Mouse (Mus musculus) heart, embryonic 13.5 days (tissue): Measurements from ENCODE around the gene Lrrc3c. TPM values are rescaled to one million over a fixed set of nuclear protein-coding genes. Genes with fewer than 3 reads are reported as not detected.
"Not testable (repeated sequence)": the region's sequence is repeated elsewhere in the genome, so short reads cannot be mapped to it uniquely, and the experiment has no call there.

ENCODE experiments used
- ATAC-seq: fragments of 200-750 bp; cut with Nextera tagmentation; 2 replicates; pipeline ENCODE4 v1.8.0; 2017; ENCODE audit warnings: moderate TSS enrichment; ENCODE audit not compliant: insufficient number of reproducible peaks, low FRiP score, low TSS enrichment; ENCODE audit errors: extremely low read depth
- H3K27ac ChIP-seq: fragments of 300-500 bp; sonication (generic); replicated peaks from 2 replicates; pipeline ENCODE4 v1.5.1; 2015; ENCODE audit warnings: moderate library complexity, mild to moderate bottlenecking, inconsistent platforms
- H3K27me3 ChIP-seq: fragments of 300-500 bp; sonication (generic); replicated peaks from 2 replicates; pipeline ENCODE4 v1.6.1; 2015; ENCODE audit warnings: mild to moderate bottlenecking, inconsistent platforms
- H3K36me3 ChIP-seq: fragments of 300-500 bp; sonication (generic); 2 replicates; pipeline ENCODE4 v1.6.1; 2015; ENCODE audit warnings: mild to moderate bottlenecking, inconsistent platforms
- H3K4me1 ChIP-seq: fragments of 300-500 bp; sonication (generic); 2 replicates; pipeline ENCODE4 v1.6.1; 2015; ENCODE audit warnings: inconsistent platforms
- H3K4me2 ChIP-seq: fragments of 300-500 bp; sonication (generic); 2 replicates; pipeline ENCODE4 v1.6.1; 2015; ENCODE audit warnings: inconsistent platforms, mild to moderate bottlenecking, moderate library complexity
- H3K4me3 ChIP-seq: fragments of 300-500 bp; sonication (generic); 2 replicates; pipeline ENCODE4 v1.5.1; 2015; ENCODE audit warnings: moderate library complexity, mild to moderate bottlenecking, inconsistent platforms
- H3K9ac ChIP-seq: fragments of 300-500 bp; sonication (generic); 2 replicates; pipeline ENCODE4 v1.6.1; 2015; ENCODE audit warnings: inconsistent platforms, mild to moderate bottlenecking, moderate library complexity
- H3K9me3 ChIP-seq: fragments of 300-500 bp; sonication (generic); 2 replicates; pipeline ENCODE4 v1.6.1; 2016; ENCODE audit warnings: inconsistent platforms
- WGBS: fragments of 180-500 bp; shearing (Covaris S2); methylation state at CpG from one replicate; pipeline ENCODE4 v1.1.7; 2015; ENCODE audit warnings: mixed read lengths; 5-methylcytosine and 5-hydroxymethylcytosine counted together
- polyA plus RNA-seq: library from polyadenylated mRNA; unstranded; fragments of >200 nt; fragmentation: Nextera tagmentation; extraction: Ambion mirVana; gene quantifications from 2 replicates; pipeline ENCODE4 v1.2.1, GENCODE M21; 2015

The Lrrc3c gene
- polyA plus RNA-seq, 1 experiment from 2014 or later = not detected

DNA sequence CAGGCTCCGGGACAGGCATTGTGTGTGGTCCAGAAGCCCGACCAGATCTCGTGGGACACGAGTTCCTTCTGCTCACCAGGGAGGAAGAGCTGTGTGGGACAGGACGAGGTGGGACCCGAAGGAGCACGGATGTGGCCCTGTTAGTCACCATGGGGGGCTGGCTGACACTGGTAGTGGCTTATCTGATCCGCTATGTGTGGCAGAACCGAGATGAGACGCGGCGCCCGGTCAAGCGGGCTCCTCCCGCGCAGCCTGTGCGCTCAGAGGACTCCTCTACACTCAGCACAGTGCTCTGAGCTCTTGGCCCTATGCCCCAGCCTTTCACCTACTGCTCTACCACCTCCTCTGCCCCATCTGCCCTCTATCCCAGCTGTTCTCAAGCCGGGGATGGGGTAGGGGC is 1.2 kb downstream of the Lrrc3c start:
- Histone ChIP-seq H3K9me3 (no peaks in the 10 kb centered on the region), H3K27ac (no peak overlapping the region), H3K36me3 (no peaks in the 10 kb centered on the region), H3K4me1 (peaks cover 34% of the 10 kb centered on the region), H3K27me3 (peaks cover 39% of the 10 kb centered on the region), H3K4me2 (peak overlapping the region; percentile 22; the same call in 1 of the 2 replicates), H3K4me3 (0 out of 2 replicates have a peak overlapping the region, but pooled peaks have one; percentile 2), H3K9ac (peak overlapping the region; percentile 47)
- ATAC-seq = no peak; the same call in 1 of the 2 replicates
- 17% methylated on average over 18 of the region's 18 CpGs for WGBS

DNA sequence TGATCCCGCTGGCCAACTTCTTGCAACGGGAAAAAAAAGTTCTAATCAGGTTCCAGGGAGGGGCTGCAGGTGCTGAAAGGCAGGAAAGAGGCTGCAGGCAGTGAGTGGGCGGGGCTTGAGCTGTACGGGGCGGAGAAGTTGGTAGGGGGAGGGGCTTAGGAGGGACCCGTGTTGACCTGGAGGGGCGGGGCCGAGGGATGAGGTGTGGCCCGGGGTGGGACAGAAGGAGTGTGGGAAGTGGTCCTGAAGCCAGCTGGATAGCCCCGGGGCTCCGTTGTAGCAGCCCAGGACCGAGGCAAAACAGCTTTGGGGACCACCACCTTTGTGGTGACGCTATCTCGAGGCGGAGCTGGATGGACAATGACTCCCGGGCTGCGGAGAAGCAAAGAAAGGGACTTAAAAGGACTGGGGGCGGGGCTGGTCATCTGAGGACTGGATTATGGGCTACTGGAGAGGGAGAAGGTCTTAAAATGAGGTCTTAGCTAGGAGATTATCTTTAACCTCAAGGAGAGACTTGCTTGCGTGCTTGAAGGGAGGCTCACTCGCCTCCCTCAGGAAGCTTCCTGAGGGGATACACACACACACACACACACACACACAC is 4.1 kb downstream of the Lrrc3c start:
- H3K4me3 ChIP-seq = peak overlapping the region; percentile 44
- H3K9me3 ChIP-seq = no peaks in the 10 kb centered on the region
- 1% methylated on average over 20 of the region's 20 CpGs for WGBS
- H3K9ac ChIP-seq = peak overlapping the region; percentile 47
- no peak overlapping the region for H3K27ac ChIP-seq
- peak overlapping the region; percentile 66 for H3K4me2 ChIP-seq
- ATAC-seq = peak; percentile 60; the same call in 1 of the 2 replicates
- no peaks in the 10 kb centered on the region for H3K36me3 ChIP-seq
- H3K4me1 ChIP-seq = peaks cover 31% of the 10 kb centered on the region
- peaks cover 51% of the 10 kb centered on the region for H3K27me3 ChIP-seq

DNA sequence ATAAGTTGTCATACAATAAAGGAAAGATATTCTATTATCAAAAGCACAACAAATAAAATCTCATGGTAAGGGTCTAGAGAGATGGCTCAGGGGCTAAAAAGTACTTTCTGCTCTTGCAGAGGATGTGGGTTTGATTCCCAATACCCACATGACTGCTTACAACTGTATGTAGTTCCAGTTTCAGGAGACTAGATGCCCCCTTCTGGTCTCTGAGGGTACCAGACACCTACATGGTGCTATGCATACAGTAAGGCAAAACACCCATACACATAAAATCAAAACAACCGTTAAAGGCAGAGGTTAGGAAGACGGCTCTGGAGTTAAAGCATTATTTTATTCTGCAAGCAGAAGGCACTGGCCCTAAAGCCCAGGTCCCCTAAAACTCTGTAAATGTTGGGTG is 5.9 kb downstream of the Lrrc3c start:
- Histone ChIP-seq H3K9ac (no peak overlapping the region), H3K27ac (no peak overlapping the region), H3K36me3 (no peaks in the 10 kb centered on the region), H3K4me3 (no peak overlapping the region), H3K27me3 (peaks cover 44% of the 10 kb centered on the region), H3K9me3 (no peaks in the 10 kb centered on the region), H3K4me2 (no peak overlapping the region), H3K4me1 (peaks cover 25% of the 10 kb centered on the region)
- WGBS = 71% methylated on average over 2 of the region's 2 CpGs
- no peak for ATAC-seq

DNA sequence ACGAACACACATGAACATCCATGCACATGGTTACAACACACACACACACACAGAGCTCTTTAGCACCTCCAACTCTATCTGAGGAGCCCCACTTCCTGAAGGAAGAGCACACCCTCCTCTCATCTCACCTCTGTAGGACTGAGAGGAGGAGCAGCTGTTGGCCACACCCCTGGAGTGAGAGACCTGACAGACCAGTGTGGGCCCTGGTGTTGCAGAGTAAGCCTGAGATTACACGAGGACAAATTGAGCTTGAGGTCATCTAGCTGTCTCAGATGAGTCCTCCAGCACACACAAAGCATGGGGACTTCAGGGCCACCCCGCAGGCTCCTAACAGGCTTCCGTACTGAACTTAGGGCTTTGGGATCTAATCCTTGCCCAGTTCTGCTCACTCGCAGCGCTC is 6.8 kb downstream of the Lrrc3c start:
- H3K27ac ChIP-seq, H3K9me3 ChIP-seq, ATAC-seq, H3K4me3 ChIP-seq, H3K4me2 ChIP-seq, H3K36me3 ChIP-seq, H3K9ac ChIP-seq: not testable (repeated sequence)
- Histone ChIP-seq H3K27me3 (peaks cover 41% of the 10 kb centered on the region), H3K4me1 (peaks cover 19% of the 10 kb centered on the region)
- 66% methylated on average over 6 of the region's 6 CpGs for WGBS

DNA sequence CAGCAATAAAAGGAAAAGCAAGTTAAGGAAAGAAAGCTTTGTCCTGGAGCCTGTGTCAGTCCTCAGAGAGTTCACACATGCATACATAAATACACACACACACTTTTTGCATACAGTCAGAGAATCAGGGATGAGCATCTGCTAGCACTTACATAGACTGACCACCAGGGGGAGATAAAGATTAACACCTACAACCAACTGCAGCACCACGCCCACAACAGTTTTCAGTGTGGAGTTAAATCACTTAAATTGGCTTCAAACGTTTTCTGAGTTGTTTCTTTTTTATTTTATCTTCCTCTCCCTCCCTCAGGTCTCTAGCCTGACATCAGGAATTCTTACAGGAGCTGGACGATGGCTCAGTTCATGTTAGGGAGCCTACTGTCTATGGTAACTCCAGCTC is 8.7 kb downstream of the Lrrc3c start:
- no peak overlapping the region for H3K4me2 ChIP-seq
- no peak overlapping the region for H3K27ac ChIP-seq
- peaks cover 8% of the 10 kb centered on the region for H3K4me1 ChIP-seq
- no peaks in the 10 kb centered on the region for H3K36me3 ChIP-seq
- H3K4me3 ChIP-seq = no peak overlapping the region
- ATAC-seq = no peak
- WGBS = 8% methylated on average over 3 of the region's 3 CpGs
- no peak overlapping the region for H3K9ac ChIP-seq
- H3K9me3 ChIP-seq = no peaks in the 10 kb centered on the region
- H3K27me3 ChIP-seq = peaks cover 35% of the 10 kb centered on the region

DNA sequence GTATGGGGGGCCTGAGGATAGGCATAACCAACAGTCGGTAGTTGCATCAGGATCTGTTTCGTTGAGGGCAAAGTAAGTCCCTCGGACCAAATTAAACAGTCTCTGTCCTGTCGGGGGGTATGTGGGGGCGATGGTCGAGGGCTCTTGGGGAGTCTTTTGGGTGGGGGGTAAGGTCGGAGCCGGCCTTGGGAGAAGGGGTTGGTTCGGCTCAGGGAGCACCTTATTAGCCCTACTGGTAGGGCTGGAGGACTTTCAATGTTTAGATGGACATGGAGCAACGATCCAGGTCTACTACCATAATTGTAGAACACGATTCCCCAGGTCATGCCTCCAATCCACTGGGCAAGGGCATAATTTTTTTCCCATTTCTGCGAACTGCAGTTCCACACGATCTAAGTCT is 22.7 kb downstream of the Lrrc3c start:
- no peak overlapping the region for H3K27ac ChIP-seq
- H3K9ac ChIP-seq = no peak overlapping the region
- H3K27me3 ChIP-seq = no peaks in the 10 kb centered on the region
- ATAC-seq = no peak
- no peaks in the 10 kb centered on the region for H3K4me1 ChIP-seq
- no peak overlapping the region for H3K4me3 ChIP-seq
- no peaks in the 10 kb centered on the region for H3K36me3 ChIP-seq
- 89% methylated on average over 13 of the region's 13 CpGs for WGBS
- H3K9me3 ChIP-seq = peaks cover 7% of the 10 kb centered on the region; the same call in 1 of the 2 replicates
- no peak overlapping the region for H3K4me2 ChIP-seq

DNA sequence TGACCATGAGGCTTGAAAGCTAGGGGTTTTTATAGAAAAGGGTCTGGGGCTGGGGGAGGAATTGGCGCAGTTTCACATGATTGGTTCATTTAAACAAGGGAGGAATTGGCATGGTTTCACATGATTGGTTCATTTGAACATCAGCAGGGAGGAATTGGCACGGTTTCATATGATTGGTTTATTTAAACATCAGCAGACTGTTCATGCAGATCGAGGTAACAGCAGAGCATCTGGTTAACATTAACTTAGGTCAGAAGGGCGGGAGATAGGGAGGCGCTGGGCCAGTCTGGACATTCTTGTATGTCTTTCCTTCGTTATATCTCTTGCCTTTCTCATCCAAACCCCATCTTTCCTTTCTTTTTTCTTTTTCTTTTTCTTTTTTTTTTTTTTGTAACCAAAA is 25.9 kb downstream of the Lrrc3c start:
- not testable (repeated sequence) for H3K9ac ChIP-seq, H3K4me1 ChIP-seq, H3K27ac ChIP-seq, H3K36me3 ChIP-seq, H3K9me3 ChIP-seq, H3K4me2 ChIP-seq, H3K27me3 ChIP-seq, ATAC-seq, H3K4me3 ChIP-seq
- WGBS = 73% methylated on average over 6 of the region's 6 CpGs

DNA sequence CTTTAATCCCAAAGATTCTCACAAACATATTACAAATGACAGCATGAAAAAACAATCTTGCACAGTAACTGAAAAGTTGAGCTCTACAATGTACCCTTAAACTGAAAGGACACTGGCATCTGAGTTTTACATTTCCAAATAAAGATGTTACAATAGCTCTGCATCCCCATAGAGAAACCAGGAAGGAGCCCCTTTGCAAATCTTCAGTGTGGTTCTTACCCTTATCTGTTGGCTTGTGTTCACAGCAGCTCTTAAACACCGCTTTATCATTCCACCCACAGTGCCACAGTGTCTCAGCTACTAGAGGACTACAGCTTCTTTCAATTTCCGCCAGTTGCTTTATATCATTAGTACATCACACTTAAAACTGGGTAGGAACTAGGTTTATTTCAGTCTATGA is 26.3 kb downstream of the Lrrc3c start:
- H3K27me3 ChIP-seq, H3K4me3 ChIP-seq, H3K27ac ChIP-seq, H3K9ac ChIP-seq, H3K36me3 ChIP-seq, H3K4me2 ChIP-seq, H3K9me3 ChIP-seq, ATAC-seq, H3K4me1 ChIP-seq: not testable (repeated sequence)
- 67% methylated on average over 2 of the region's 2 CpGs for WGBS

DNA sequence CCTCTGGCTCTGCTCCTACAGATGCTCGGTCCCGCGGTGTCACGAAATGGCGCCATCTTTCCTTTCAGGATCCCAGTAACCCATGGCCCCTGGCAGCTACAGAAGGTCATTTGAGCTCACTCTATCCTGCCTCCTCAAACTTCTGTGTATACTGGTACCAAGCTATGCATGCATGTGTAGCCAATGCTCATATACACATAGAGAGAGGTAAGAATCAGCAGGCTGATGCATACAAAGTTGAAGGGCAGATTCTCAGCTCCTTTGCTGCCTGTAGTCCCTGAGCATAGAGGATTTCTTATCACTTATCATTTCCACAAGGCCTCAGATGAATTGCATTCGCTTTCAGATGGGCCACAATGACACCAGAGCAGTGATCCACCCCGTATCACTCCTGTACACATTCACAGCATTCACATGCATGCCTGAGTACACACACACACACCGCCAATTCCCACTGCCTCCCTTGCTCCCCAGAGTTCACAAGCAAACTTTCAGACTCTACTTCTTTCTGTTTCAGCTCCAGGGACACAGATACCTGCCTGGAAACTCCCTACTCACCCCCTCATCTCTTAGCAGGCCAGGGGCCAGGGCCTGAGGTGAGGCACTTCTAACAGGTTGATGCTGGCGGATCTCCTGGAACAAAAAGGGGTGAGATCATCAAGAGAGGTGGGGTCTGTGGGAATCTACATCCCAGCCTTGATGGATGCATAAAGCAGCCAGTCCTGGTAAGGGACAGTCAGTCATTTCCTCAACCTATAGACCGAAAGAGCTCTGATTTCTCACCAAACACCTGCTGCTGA is 27.7 kb downstream of the Lrrc3c start, which contains the start of the genes Gm12355 and Gsdma3:
Gene Gm12355, minus strand, starts transcription at position 51 of the 800 bp plus-strand sequence.
Gene Gsdma3, plus strand, starts transcription at position 750 of the 800 bp plus-strand sequence.
- H3K9me3 ChIP-seq = peaks cover 7% of the 10 kb centered on the region; the same call in 1 of the 2 replicates
- H3K4me2 ChIP-seq = no peak within 1 kb of the TSS
- peaks cover 7% of the 10 kb centered on the region; the same call in 1 of the 2 replicates for H3K27me3 ChIP-seq
- H3K4me3 ChIP-seq = no peak within 1 kb of the TSS
- no peaks in the 10 kb centered on the region for H3K4me1 ChIP-seq
- no peak within 1 kb of the TSS for H3K9ac ChIP-seq
- H3K27ac ChIP-seq = no peak within 1 kb of the TSS
- no peaks in the 10 kb centered on the region for H3K36me3 ChIP-seq
- WGBS = 79% methylated on average over 10 of the region's 10 CpGs
- no peak for ATAC-seq

DNA sequence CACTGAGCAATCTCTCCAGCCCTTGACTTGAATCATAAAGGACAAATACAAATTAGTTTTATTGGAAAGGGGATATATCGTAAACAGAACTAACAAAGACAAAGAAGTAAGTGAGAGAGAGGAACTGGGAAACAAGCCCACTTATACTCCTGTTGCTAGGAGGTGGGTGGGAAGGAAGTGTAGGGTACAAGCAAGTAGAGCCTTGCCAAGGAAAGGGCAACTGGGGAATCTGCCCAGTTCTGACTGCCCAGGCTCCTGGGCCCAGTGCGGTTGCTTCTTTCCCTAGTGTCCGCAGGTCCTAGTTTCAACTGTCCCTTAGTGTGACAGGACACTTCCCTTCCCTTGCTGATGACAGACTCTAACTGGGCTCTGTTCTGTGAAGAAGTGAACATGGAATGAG is 30.6 kb downstream of the Lrrc3c start:
- Histone ChIP-seq H3K9me3 (0 out of 2 replicates have a peak, but pooled peaks cover under 1% of the 10 kb centered on the region), H3K36me3 (no peaks in the 10 kb centered on the region), H3K4me2 (no peak overlapping the region), H3K27me3 (peaks cover 16% of the 10 kb centered on the region; the same call in 1 of the 2 replicates), H3K27ac (no peak overlapping the region), H3K4me3 (no peak overlapping the region), H3K4me1 (no peaks in the 10 kb centered on the region), H3K9ac (no peak overlapping the region)
- ATAC-seq = no peak
- 84% methylated on average over 3 of the region's 3 CpGs for WGBS

DNA sequence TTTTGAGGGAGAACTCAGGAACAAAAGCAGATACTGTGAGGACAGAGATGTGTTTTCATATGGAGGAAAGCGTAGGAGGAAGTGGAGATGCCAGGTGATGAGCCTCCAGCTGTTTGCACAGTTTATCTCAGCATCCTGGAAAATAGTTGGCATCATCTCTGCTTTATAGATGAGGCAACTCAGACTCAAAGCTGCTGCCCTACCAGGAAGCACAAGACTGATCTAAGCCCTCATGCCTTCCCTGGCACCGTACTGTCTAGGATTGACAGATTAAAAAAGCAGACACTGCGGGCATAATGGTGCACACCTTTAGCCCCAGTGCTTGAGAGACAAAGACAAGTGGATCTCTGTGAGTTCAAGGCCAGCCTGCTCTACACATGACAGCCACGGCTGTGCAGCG is 32.6 kb downstream of the Lrrc3c start:
- no peaks in the 10 kb centered on the region for H3K4me1 ChIP-seq
- H3K36me3 ChIP-seq = no peaks in the 10 kb centered on the region
- peaks cover 16% of the 10 kb centered on the region; the same call in 1 of the 2 replicates for H3K27me3 ChIP-seq
- H3K9me3 ChIP-seq = no peaks in the 10 kb centered on the region
- no peak overlapping the region for H3K27ac ChIP-seq
- no peak for ATAC-seq
- no peak overlapping the region for H3K4me3 ChIP-seq
- H3K4me2 ChIP-seq = no peak overlapping the region
- WGBS = 76% methylated on average over 5 of the region's 5 CpGs
- H3K9ac ChIP-seq = no peak overlapping the region
